Mouse (Mus musculus) liver, adult 2 months (tissue): ENCODE data around the gene Frrs1l. TPM values are rescaled to one million over a fixed set of nuclear protein-coding genes. Genes with fewer than 3 reads are reported as not detected.

Experiments used
- DNase-seq: peaks from one replicate; pipeline ENCODE4 v3.0.0-alpha.2; 2011; ENCODE audit warnings: low read depth, low spot score; ENCODE audit errors: extremely low read depth
- H3K27ac ChIP-seq: fragments of 200-500 bp; replicated peaks from 2 replicates; pipeline ENCODE4 v1.5.1; 2012; ENCODE audit warnings: low read depth, mild to moderate bottlenecking, control low read depth, inconsistent platforms, low read length; ENCODE audit not compliant: insufficient read depth
- H3K27me3 ChIP-seq: fragments of 200-500 bp; 2 replicates; pipeline ENCODE4 v1.6.1; 2012; ENCODE audit warnings: mild to moderate bottlenecking, moderate library complexity, low read length, inconsistent platforms; ENCODE audit not compliant: control insufficient read depth, insufficient read depth
- H3K36me3 ChIP-seq: fragments of 200-500 bp; 2 replicates; pipeline ENCODE4 v1.6.1; 2012; ENCODE audit warnings: low read length, inconsistent platforms; ENCODE audit not compliant: control insufficient read depth, insufficient read depth
- H3K4me1 ChIP-seq: fragments of 200-500 bp; 2 replicates; pipeline ENCODE4 v1.6.1; 2011; ENCODE audit warnings: low read length; ENCODE audit not compliant: control insufficient read depth, insufficient read depth
- H3K4me3 ChIP-seq: fragments of 200-500 bp; 2 replicates; pipeline ENCODE4 v1.5.1; 2011; ENCODE audit warnings: low read depth, mild to moderate bottlenecking, control low read depth, low read length, moderate library complexity; ENCODE audit not compliant: insufficient read depth
- H3K79me2 ChIP-seq: fragments of 200-500 bp; 2 replicates; pipeline ENCODE4 v1.6.1; 2012; ENCODE audit warnings: inconsistent platforms, mild to moderate bottlenecking, low read length, moderate library complexity; ENCODE audit not compliant: control insufficient read depth, insufficient read depth
- H3K9ac ChIP-seq: fragments of 200-500 bp; 2 replicates; pipeline ENCODE4 v1.6.1; 2012; ENCODE audit warnings: low read depth, mild to moderate bottlenecking, control low read depth, inconsistent platforms, low read length
- CTCF ChIP-seq: fragments of 200-500 bp; IDR thresholded peaks from 2 replicates; pipeline ENCODE4 v1.5.1; 2011; ENCODE audit warnings: low read depth, low read length, control low read depth
- POLR2A ChIP-seq: fragments of 200-500 bp; IDR thresholded peaks from 2 replicates; pipeline ENCODE4 v1.6.1; 2011; ENCODE audit warnings: low read length, control low read depth; ENCODE audit not compliant: insufficient read depth; ENCODE audit errors: extremely low read depth
- WGBS: fragments of 180-500 bp; shearing (Covaris S2); methylation state at CpG from one replicate; pipeline ENCODE4 v1.1.7; 2018; 5-methylcytosine and 5-hydroxymethylcytosine counted together
- polyA plus RNA-seq: library from polyadenylated mRNA; depleted of rRNA; stranded (reverse); fragments of >200 nt; gene quantifications from 2 replicates; pipeline ENCODE4 v1.2.3, GENCODE M21; 2012; rRNA removed
- total RNA-seq: library from RNA; depleted of rRNA; stranded (reverse); fragments of >200 nt; gene quantifications from 2 replicates; pipeline ENCODE4 v1.2.3, GENCODE M21; 2014; rRNA removed

Frrs1l gene
- total and polyA plus RNA-seq, 2 experiments, result not detected

DNA sequence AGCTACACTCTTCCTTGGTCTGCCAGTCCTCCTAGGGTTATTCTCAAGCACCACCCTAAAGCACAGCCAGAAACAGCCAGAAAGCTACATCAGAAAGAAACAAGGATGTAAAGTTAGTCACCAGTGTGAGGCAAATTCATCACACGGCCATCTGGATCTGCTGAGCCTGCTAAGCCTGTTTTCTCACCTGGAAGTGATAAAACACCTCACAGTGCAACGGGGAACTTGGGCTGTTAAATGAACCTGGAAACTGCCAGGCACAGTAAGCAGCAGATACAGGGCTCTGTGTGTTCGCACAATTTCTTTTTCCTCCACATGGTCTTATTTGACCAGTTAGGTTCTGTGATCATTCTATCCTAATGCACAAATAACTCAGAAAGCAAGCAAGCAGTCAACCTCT, 80.6 kb downstream of the Frrs1l start:
- peaks cover 59% of the 10 kb centered on the region for H3K36me3 ChIP-seq
- TF ChIP-seq POLR2A (no peak), CTCF (no peak)
- H3K79me2 ChIP-seq, result no peaks in the 10 kb centered on the region
- H3K27me3 ChIP-seq, result no peaks in the 10 kb centered on the region
- WGBS, result 96% methylated on average over 3 of the region's 3 CpGs
- DNase-seq, result no peak
- H3K4me1 ChIP-seq, result no peaks in the 10 kb centered on the region
- H3K9ac ChIP-seq, result no peak overlapping the region
- H3K4me3 ChIP-seq, result no peak overlapping the region
- H3K27ac ChIP-seq, result no peak overlapping the region

DNA sequence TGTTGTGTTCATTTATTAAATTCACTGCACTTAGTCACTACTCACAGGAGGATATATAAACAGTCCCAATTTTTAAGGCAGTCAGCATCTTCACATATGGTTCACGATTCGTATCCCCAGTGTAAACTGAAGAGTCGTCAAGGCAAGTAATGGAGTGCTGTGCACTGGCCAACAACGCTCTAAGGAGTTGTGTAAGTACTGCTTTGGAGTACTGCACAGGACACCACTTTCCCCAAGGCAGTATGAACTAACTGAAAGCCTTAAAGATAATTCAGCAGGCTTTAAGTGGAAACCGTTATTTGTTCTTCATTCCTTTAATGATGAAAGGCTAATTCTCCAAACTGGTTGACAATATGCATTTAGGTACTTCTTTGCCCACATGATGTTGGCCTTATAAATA, 82.5 kb downstream of the Frrs1l start:
- H3K27ac ChIP-seq, result no peak overlapping the region

More for the DNA sequence above, 82.5 kb downstream of the Frrs1l start:
- WGBS, result 94% methylated on average over 5 of the region's 5 CpGs
- TF ChIP-seq POLR2A (no peak), CTCF (no peak)
- Histone ChIP-seq H3K36me3 (peaks cover 61% of the 10 kb centered on the region), H3K79me2 (no peaks in the 10 kb centered on the region), H3K4me1 (no peaks in the 10 kb centered on the region), H3K4me3 (no peak overlapping the region), H3K27me3 (no peaks in the 10 kb centered on the region), H3K9ac (no peak overlapping the region)
- no peak for DNase-seq

Other genes with a start within 250 kb of the Frrs1l start
- gene Actl7b, start 248.9 kb downstream of the Frrs1l start, total RNA-seq, result not detected in 2 replicates
- not detected in 2 replicates for gene Actl7b, start 248.9 kb downstream of the Frrs1l start, polyA plus RNA-seq
- not detected in 2 replicates for gene Actl7a, start 247.0 kb downstream of the Frrs1l start, total RNA-seq
- gene Actl7a, start 247.0 kb downstream of the Frrs1l start, polyA plus RNA-seq, result not detected in 2 replicates
- gene Elp1, start 188.1 kb downstream of the Frrs1l start, total RNA-seq, result 8.1 and 9.4 TPM in 2 replicates
- 3.8 and 6.4 TPM in 2 replicates for gene Elp1, start 188.1 kb downstream of the Frrs1l start, polyA plus RNA-seq
- gene Fam206a, start 188.0 kb downstream of the Frrs1l start, total RNA-seq, result 0.81 and 0.92 TPM in 2 replicates
- gene Fam206a, start 188.0 kb downstream of the Frrs1l start, polyA plus RNA-seq, result 0.95 and 1.1 TPM in 2 replicates
- 3.4 and 3.9 TPM in 2 replicates for gene Ctnnal1, start 125.2 kb downstream of the Frrs1l start, total RNA-seq
- 0.83 and 1.5 TPM in 2 replicates for gene Ctnnal1, start 125.2 kb downstream of the Frrs1l start, polyA plus RNA-seq
- 16.3 and 20.9 TPM in 2 replicates for gene Tmem245, start 43.0 kb downstream of the Frrs1l start, total RNA-seq
- gene Tmem245, start 43.0 kb downstream of the Frrs1l start, polyA plus RNA-seq, result 4.4 and 5.3 TPM in 2 replicates
- 44.7 and 46.3 TPM in 2 replicates for gene Epb41l4b, start 153.0 kb upstream of the Frrs1l start, total RNA-seq
- 33.9 and 36.5 TPM in 2 replicates for gene Epb41l4b, start 153.0 kb upstream of the Frrs1l start, polyA plus RNA-seq